ENCODE assay signal across 15 mouse cellular contexts in the genomic region with DNA sequence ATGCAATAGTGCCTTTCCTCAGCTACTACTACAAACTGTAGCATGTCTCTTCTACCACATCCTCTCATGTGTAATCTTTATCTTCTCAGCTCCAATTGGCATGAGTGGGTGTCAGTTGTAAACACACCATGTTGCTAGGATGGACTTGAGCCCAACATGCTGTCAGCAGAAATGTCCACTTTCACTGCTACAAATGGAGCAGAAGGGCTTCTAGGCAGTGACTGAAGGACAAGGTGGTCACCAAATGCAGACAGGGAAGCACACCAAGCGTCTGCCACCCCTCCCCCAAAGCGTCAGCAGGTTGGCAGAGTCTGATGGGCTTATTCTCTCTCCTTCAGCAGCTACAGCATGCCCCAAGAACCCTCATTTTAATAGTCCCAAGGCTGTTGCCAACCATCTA. TPM values are rescaled to one million over a fixed set of nuclear protein-coding genes. Genes with fewer than 3 reads are reported as not detected.
DNase-seq lines count a peak whose midpoint lies in the region; ATAC-seq and TF ChIP-seq lines count a peak whose summit lies in the region.
"Had no signal": no experiment of that assay in that cellular context is flagged by ENCODE, and none has a peak within 500 bp of the region (broad histone marks: within the 10 kb centered on the region; RNA-seq: fewer than 3 reads in every experiment).

No protein-coding gene starts in this region.

- H3K27me3 ChIP-seq in forebrain, postnatal 0 days (ENCODE audit: insufficient read depth, low read length) = no peaks in the 10 kb centered on the region
- H3K27me3 ChIP-seq in forebrain, embryonic 13.5 days = no peaks in the 10 kb centered on the region
- no peaks in the 10 kb centered on the region for H3K27me3 ChIP-seq in midbrain, embryonic 16.5 days (ENCODE audit: control insufficient read depth, insufficient read depth, low read depth, low read length)
- H3K27me3 ChIP-seq: intestine, embryonic 15.5 days; stomach, embryonic 15.5 days had no signal

- ATAC-seq in forebrain, postnatal 0 days = peak; percentile 69
- no peak for ATAC-seq in forebrain, embryonic 13.5 days
- ATAC-seq in midbrain, embryonic 16.5 days = no peak
- no peak for ATAC-seq in erythroblast, adult 5-6 weeks (replicated peaks; ENCODE audit: low FRiP score, poor library complexity, severe bottlenecking)
- ATAC-seq: intestine, embryonic 15.5 days had no signal

- no peaks in the 10 kb centered on the region for H3K4me1 ChIP-seq in forebrain, postnatal 0 days (ENCODE audit: insufficient read depth)
- no peaks in the 10 kb centered on the region for H3K4me1 ChIP-seq in forebrain, embryonic 13.5 days
- no peaks in the 10 kb centered on the region for H3K4me1 ChIP-seq in midbrain, embryonic 16.5 days (ENCODE audit: control insufficient read depth, insufficient read depth, low read length)
- H3K4me1 ChIP-seq: intestine, embryonic 15.5 days; stomach, embryonic 15.5 days had no signal

- no peaks in the 10 kb centered on the region for H3K36me3 ChIP-seq in forebrain, postnatal 0 days (ENCODE audit: insufficient read depth)
- peaks cover 4% of the 10 kb centered on the region; the same call in 1 of the 2 replicates for H3K36me3 ChIP-seq in forebrain, embryonic 13.5 days (ENCODE audit: poor library complexity, severe bottlenecking)
- no peaks in the 10 kb centered on the region for H3K36me3 ChIP-seq in midbrain, embryonic 16.5 days (ENCODE audit: control insufficient read depth, insufficient read depth, low read length)

- no peak overlapping the region for H3K9ac ChIP-seq in forebrain, postnatal 0 days
- H3K9ac ChIP-seq in forebrain, embryonic 13.5 days = no peak overlapping the region
- no peak overlapping the region for H3K9ac ChIP-seq in midbrain, embryonic 16.5 days (ENCODE audit: low read depth, low read length)
- H3K9ac ChIP-seq: intestine, embryonic 15.5 days; liver, embryonic 14.5 days; stomach, embryonic 15.5 days had no signal

- 59% methylated on average over 2 of the region's 2 CpGs for WGBS in forebrain, postnatal 0 days
- WGBS in forebrain, embryonic 13.5 days = 74% methylated on average over 2 of the region's 2 CpGs
- WGBS in midbrain, embryonic 16.5 days = 81% methylated on average over 2 of the region's 2 CpGs

- no peak overlapping the region for H3K27ac ChIP-seq in forebrain, postnatal 0 days (ENCODE audit: low read depth, low read length)
- H3K27ac ChIP-seq in forebrain, embryonic 13.5 days = no peak overlapping the region
- H3K27ac ChIP-seq in midbrain, embryonic 16.5 days (ENCODE audit: low read length) = no peak overlapping the region
- H3K27ac ChIP-seq: intestine, embryonic 15.5 days; liver, embryonic 14.5 days; macrophage; stomach, embryonic 15.5 days had no signal

- no peak overlapping the region for H3K4me3 ChIP-seq in forebrain, postnatal 0 days (ENCODE audit: low read depth, low read length)
- H3K4me3 ChIP-seq in forebrain, embryonic 13.5 days = no peak overlapping the region
- H3K4me3 ChIP-seq in midbrain, embryonic 16.5 days (ENCODE audit: low read depth, low read length) = no peak overlapping the region
- H3K4me3 ChIP-seq: intestine, embryonic 15.5 days; stomach, embryonic 15.5 days had no signal

- DNase-seq in forebrain, postnatal 0 days = peak; percentile 34
- DNase-seq in layer of hippocampus, postnatal 14 days (ENCODE audit: low spot score in 2 of 2) = peak; percentile 31 to 69
- no peak for DNase-seq in layer of hippocampus, postnatal 25 days (ENCODE audit: extremely low spot score in 1 of 2, low spot score in 1 of 2)
- DNase-seq in cerebellum, adult 11 months = peak; percentile 8
- DNase-seq in cerebellum, postnatal 25 days = peak; percentile 50 to 52
- DNase-seq: adrenal gland, adult 2 months; midbrain, embryonic 14.5 days; spleen, adult 18-20 months had no signal

- no peak for TF ChIP-seq CTCF in forebrain, postnatal 0 days (IDR thresholded peaks at IDR 0.05; ENCODE audit: low read depth)

- H3K4me2 ChIP-seq in forebrain, postnatal 0 days (ENCODE audit: low read depth) = no peak overlapping the region
- H3K4me2 ChIP-seq in forebrain, embryonic 13.5 days = no peak overlapping the region
- H3K4me2 ChIP-seq in midbrain, embryonic 16.5 days (ENCODE audit: low read length) = no peak overlapping the region
- H3K4me2 ChIP-seq: intestine, embryonic 15.5 days; stomach, embryonic 15.5 days had no signal

- H3K9me3 ChIP-seq in forebrain, postnatal 0 days (ENCODE audit: low read length) = no peaks in the 10 kb centered on the region
- no peaks in the 10 kb centered on the region for H3K9me3 ChIP-seq in forebrain, embryonic 13.5 days (replicated peaks)
- H3K9me3 ChIP-seq in midbrain, embryonic 16.5 days (replicated peaks; ENCODE audit: control insufficient read depth, low read length, poor library complexity, severe bottlenecking) = no peaks in the 10 kb centered on the region
- H3K9me3 ChIP-seq: intestine, embryonic 15.5 days; stomach, embryonic 15.5 days had no signal

RNA-seq across cellular contexts. Expression of a gene that starts 23.2 kb away (rescaled TPM):
- total RNA-seq in forebrain, postnatal 0 days (2014; rRNA removed) = 5.4 and 6.1 TPM in 2 replicates
- polyA plus RNA-seq in forebrain, postnatal 0 days (2015; fragmentation: Nextera tagmentation; extraction: Ambion mirVana) = 2.7 and 3.8 TPM in 2 replicates
- polyA plus RNA-seq in forebrain, embryonic 13.5 days (2015; fragmentation: Nextera tagmentation; extraction: Ambion mirVana) = 8.3 and 10.3 TPM in 2 replicates
- 1 to 10 TPM; 4.2 to 6.0 TPM for total RNA-seq in layer of hippocampus, postnatal 14 days (2021)
- total RNA-seq in layer of hippocampus, postnatal 25 days (2021) = 1 to 10 TPM; 3.4 to 5.8 TPM
- 7.1 and 8.6 TPM in 2 replicates for polyA plus RNA-seq in midbrain, embryonic 16.5 days (2015; fragmentation: Nextera tagmentation; extraction: Ambion mirVana)
- total RNA-seq in erythroblast, adult 5-6 weeks (2015; ENCODE audit: low replicate concordance) = 3.8 and 15.2 TPM in 2 replicates
- 3.8 and 14.0 TPM in 2 replicates for total RNA-seq in erythroblast, adult 5-6 weeks (2017; ENCODE audit: low replicate concordance)

RNA-seq across cellular contexts. Expression of a gene that starts 23.3 kb away (rescaled TPM):
- total RNA-seq in forebrain, postnatal 0 days (2014; rRNA removed) = 232 and 251 TPM in 2 replicates
- polyA plus RNA-seq in forebrain, postnatal 0 days (2015; fragmentation: Nextera tagmentation; extraction: Ambion mirVana) = 271 and 275 TPM in 2 replicates
- 208 and 213 TPM in 2 replicates for polyA plus RNA-seq in forebrain, embryonic 13.5 days (2015; fragmentation: Nextera tagmentation; extraction: Ambion mirVana)
- 10 to 100 TPM; 25.5 to 25.9 TPM for total RNA-seq in layer of hippocampus, postnatal 14 days (2021)
- 10 to 100 TPM; 13.2 to 15.3 TPM for total RNA-seq in layer of hippocampus, postnatal 25 days (2021)
- 275 and 285 TPM in 2 replicates for polyA plus RNA-seq in midbrain, embryonic 16.5 days (2015; fragmentation: Nextera tagmentation; extraction: Ambion mirVana)
- 18.4 and 31.5 TPM in 2 replicates for total RNA-seq in erythroblast, adult 5-6 weeks (2015; ENCODE audit: low replicate concordance)
- total RNA-seq in erythroblast, adult 5-6 weeks (2017; ENCODE audit: low replicate concordance) = 39.3 and 41.9 TPM in 2 replicates

RNA-seq across cellular contexts. Expression of a gene that starts 41.9 kb away (rescaled TPM):
- total RNA-seq in forebrain, postnatal 0 days (2014; rRNA removed) = 10.1 and 11.5 TPM in 2 replicates
- 7.3 and 8.3 TPM in 2 replicates for polyA plus RNA-seq in forebrain, postnatal 0 days (2015; fragmentation: Nextera tagmentation; extraction: Ambion mirVana)
- polyA plus RNA-seq in forebrain, embryonic 13.5 days (2015; fragmentation: Nextera tagmentation; extraction: Ambion mirVana) = 23.0 and 25.5 TPM in 2 replicates
- total RNA-seq in layer of hippocampus, postnatal 14 days (2021) = 1 to 10 TPM; 1.4 to 1.7 TPM
- 1 to 10 TPM; 1.9 to 2.3 TPM for total RNA-seq in layer of hippocampus, postnatal 25 days (2021)
- 5.7 and 6.3 TPM in 2 replicates for polyA plus RNA-seq in midbrain, embryonic 16.5 days (2015; fragmentation: Nextera tagmentation; extraction: Ambion mirVana)
- total RNA-seq in erythroblast, adult 5-6 weeks (2015; ENCODE audit: low replicate concordance) = 6.5 and 19.4 TPM in 2 replicates
- total RNA-seq in erythroblast, adult 5-6 weeks (2017; ENCODE audit: low replicate concordance) = 30.5 and 31.9 TPM in 2 replicates

Comparison
In these comparisons a context has a peak if more than half of its experiments do, and no peak if none do; other contexts are left out.
1. DNase-seq: peak in forebrain, postnatal 0 days (single experiment), layer of hippocampus, postnatal 14 days (2 of 2), cerebellum, adult 11 months (single experiment) and cerebellum, postnatal 25 days (2 of 2); none in layer of hippocampus, postnatal 25 days (0 of 2).